Mouse (Mus musculus): ENCODE data around the gene Gpr153.

Gene Gpr153

DNA sequence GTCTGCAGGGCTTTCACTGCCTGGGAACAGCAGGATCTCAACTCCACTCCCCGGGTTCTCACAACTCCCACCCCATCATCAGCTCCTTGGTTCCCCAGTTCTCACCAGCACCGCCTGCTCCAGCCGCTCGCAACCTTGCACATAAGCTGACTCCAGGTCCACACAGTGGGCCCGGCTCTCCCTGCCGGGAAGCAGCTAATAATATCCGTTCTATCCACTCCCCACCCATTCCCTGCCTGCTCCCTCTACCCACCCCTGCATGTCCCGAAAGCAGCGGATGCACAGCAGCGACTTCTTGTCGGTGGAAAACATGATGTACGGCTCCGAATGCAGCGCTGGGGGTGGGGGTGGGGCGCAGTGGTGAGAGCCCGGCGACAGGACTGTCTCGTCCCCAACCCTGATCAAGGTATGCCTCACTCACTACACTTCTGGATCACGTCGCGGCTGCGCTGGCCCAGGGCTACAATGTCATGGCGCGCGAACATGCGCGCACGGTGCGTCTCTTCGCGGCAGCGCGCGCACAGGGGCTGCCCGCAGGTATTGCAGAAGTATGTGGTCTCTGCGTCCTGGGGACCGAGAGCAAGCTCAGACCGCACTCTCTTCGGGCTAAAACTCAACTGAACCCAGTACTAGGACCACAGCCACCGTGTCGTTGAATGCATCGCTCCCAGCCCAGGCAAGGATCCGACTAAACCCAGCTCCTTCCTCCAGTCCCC, 41.6 kb downstream of the Gpr153 start:
- DNase-seq (ENCODE audit: low read depth, low spot score): no peak

- DNase-seq (ENCODE audit: low read depth, low spot score): no peak
These were observed 43.6 kb downstream of the Gpr153 start for GRCm38 (mm10) chr4:152317631-152318033.

- DNase-seq (ENCODE audit: low read depth, low spot score): peak; percentile 44
These were observed 44.6 kb downstream of the Gpr153 start, which contains the start of gene Rnf207 for GRCm38 (mm10) chr4:152318517-152319234. Gene Rnf207 (minus strand): TSS chr4:152318993.

- no peak for DNase-seq (ENCODE audit: low read depth, low spot score)
These were observed 47.4 kb downstream of the Gpr153 start for GRCm38 (mm10) chr4:152321464-152321863.

- DNase-seq (ENCODE audit: low read depth, low spot score): no peak
These were observed 50.9 kb downstream of the Gpr153 start for GRCm38 (mm10) chr4:152324641-152325562.

DNA sequence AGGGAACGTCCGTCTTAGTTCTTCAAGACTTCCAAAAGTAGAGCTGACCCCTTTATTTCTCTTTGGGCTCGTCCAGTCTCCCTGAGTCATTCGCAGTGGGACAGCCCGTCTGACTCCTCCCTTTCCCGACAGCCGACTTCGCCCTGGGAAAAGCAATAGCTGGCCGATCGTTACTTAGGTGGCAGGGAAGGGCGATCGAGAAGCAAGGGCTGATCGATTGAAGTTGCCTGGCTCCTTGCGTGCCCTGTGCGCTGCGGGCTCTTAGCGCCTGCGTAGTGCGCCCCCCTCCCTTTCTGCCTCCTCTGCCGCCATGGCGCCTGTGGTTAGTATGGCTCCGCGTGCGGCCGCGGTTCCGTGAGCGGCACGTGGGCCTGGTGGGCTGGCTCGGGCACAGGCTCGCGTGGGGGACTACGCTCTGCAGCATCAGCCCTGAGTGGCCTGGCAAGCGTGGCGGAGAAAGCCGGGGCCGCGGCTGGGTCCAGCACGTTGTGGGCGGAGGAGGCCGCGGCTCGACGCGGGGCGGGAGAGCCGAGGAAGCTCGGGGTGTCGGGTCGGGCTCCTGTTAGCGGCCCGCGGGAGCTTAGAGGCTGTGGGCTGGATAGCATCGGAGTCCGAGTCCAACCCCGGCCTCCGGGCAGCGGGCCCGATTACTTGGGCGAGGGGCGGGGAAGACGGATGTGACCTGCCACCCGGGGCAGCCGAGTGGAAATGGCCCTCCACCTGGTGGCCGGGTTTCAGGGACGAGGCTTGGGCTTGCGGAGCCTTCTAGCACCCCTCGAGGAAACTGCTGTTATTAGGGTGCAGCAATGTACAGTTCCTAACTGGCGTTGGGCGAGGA, 51.8 kb downstream of the Gpr153 start, which contains the start of gene Rpl22:
Gene Rpl22, plus strand, starts transcription at position 169 of the 838 bp plus-strand sequence.
- DNase-seq (ENCODE audit: low read depth, low spot score): peak; percentile 98

DNA sequence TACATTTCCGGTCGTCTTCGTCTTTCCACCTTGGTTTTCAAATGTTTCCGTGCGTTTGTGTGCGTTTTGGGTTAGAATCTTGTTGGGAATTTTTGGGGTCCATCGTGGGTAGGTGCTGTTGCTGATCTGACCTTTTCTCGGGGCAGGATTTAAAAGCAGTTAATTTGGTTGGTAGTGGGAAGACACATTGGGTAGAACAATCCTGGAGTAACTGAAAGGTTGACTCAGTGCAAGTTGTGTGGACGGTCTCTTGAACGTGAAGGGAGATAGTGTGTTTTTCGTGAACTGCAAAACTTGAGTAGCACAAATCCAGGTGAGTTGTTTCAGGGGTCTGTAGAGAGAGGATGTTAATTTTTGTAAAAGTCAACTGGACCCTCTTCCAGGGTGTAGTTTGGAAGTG, 52.5 kb downstream of the Gpr153 start:
- no peak for DNase-seq (ENCODE audit: low read depth, low spot score)

DNA sequence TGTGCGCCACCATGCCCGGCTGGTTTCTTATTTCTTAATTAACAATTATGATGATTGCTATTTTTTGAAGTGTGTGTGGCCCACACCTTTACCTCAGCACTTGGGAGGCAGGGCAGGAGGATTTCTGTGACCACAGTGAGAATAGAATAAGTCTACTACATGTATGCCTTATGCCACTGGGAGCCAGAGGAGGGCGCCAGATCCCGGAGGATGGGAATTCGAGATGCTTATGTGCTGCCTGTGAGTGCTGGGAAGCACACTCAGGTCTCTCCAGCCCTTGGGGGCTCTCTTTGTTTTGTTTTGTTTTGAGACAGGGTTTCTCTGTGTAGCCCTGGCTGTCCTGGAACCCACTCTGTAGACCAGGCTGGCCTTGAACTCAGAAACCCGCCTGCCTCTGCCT, 54.7 kb downstream of the Gpr153 start:
- peak; percentile 49 for DNase-seq (ENCODE audit: low read depth, low spot score)

DNA sequence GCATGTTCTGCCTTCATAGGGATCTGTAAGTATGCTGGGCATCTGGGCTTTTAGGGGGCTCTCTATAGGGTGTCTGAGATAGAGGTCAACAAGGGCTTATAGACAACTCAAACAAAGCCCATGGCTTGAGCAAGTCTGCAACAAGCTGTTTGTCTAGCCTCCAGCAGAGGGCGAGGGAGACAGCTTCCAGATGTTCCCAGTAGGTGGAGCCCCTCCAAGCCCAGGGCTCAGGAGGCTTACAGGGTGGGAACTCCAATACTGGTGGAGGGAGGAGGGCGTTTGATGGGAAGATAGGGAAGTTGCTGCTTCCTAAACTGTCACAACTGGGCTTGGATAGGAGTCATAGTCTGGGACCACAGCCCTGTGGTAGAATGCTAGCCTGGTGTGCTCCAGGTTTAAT, 58.9 kb downstream of the Gpr153 start:
- peak; percentile 81 for DNase-seq (ENCODE audit: low read depth, low spot score)

DNA sequence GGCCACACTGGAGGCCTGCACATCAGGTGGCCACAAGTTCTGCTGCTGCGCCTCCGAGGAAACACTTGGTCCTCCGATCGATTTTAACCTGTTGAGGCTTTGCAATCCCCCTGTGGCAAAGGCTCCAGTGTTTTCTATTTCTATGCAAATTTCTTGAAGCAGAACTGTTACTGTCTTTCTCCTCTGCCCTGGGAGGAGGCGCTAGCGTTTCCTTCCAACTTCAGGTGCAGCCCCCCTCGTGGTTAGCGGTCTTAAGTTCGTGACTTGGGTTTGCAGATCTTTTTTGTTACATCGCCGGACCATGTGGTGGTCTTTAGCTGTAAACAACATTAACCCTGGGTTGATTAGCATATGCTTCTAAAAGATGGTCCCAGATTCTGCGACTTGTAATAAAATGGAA, 59.6 kb downstream of the Gpr153 start:
- DNase-seq (ENCODE audit: low read depth, low spot score): no peak
